Mouse (Mus musculus): Measurements from ENCODE around the gene Slc9a5. TPM values are rescaled to one million over a fixed set of nuclear protein-coding genes. Genes with fewer than 3 reads are reported as not detected.

Slc9a5 gene
- polyA plus RNA-seq, 1 experiment from 2014 or later: 0.29 TPM

DNA sequence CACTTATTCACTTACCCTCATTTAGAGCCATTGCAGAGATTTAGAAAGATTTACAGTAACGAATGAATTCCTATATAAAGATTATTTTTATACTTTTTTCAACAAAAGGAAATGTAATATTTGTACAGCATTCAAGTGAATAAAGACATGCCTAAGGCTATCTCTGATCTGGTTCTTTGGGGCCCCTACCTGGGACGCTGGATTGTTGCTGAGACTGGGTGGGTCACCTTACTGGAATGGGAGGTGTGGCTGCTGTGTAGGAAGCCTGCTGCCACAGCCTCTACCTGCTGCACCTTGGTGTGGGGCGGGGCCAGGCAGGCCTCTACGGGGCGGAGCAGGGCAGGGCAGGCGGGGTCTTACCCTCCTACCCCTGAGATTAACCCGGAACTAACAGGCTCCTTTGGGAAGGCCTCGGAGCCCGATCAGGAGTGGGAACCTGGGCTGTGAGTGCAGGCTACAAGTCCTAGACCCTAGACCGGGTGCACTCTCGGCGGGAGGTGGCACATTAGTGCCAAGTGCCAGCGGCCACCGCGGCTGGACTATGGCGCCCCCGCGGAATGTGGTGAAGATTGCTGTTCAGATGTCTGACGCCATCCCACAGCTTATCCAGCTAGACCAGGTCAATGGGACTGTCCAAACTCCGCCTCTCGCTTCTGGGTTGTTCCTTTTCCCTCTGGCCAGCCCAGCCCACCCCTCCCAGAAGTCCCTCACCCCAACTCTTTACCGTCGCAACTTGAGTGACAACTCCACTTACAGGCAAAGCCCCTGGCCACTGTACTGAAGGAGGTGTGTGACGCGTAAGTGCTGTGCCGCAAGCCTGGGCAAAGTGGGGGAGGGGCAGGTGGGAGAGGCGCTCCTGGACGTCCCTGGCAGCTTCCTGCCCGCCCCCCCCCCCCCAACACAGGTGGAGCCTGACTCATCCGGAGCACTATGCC, 43.2 kb upstream of the Slc9a5 start, which contains the start of gene Elmo3:
Elmo3 (plus strand) TSS at position 391 of the 935 bp plus-strand sequence.
- H3K27ac ChIP-seq (replicated peaks): peak within 1 kb of the TSS; percentile 92
- ATAC-seq (ENCODE audit: low FRiP score, low TSS enrichment): peak; percentile 94
- H3K4me3 ChIP-seq (ENCODE audit: low read depth, low read length): peak within 1 kb of the TSS; percentile 47
- H3K9me3 ChIP-seq (ENCODE audit: control insufficient read depth, low read length): no peaks in the 10 kb centered on the region
- 4% methylated on average over 29 of the region's 30 CpGs for WGBS
- peak within 1 kb of the TSS; percentile 67 for H3K9ac ChIP-seq (ENCODE audit: low read length)
- no peaks in the 10 kb centered on the region for H3K27me3 ChIP-seq (ENCODE audit: control insufficient read depth, insufficient read depth, low read length)
- TF ChIP-seq CTCF (IDR thresholded peaks at IDR 0.05; ENCODE audit: low read depth): peak; percentile 41
- no peak for TF ChIP-seq EP300 (optimal IDR thresholded peaks at IDR 0.05)
- peak; percentile 96 for DNase-seq (ENCODE audit: low spot score)
- H3K4me2 ChIP-seq (replicated peaks; ENCODE audit: low read depth): peak within 1 kb of the TSS; percentile 74
- H3K36me3 ChIP-seq (ENCODE audit: control insufficient read depth, insufficient read depth, low read length): peaks cover 18% of the 10 kb centered on the region
- H3K4me1 ChIP-seq (replicated peaks; ENCODE audit: control insufficient read depth, insufficient read depth): peaks cover 7% of the 10 kb centered on the region; the same call in 1 of the 2 replicates

DNA sequence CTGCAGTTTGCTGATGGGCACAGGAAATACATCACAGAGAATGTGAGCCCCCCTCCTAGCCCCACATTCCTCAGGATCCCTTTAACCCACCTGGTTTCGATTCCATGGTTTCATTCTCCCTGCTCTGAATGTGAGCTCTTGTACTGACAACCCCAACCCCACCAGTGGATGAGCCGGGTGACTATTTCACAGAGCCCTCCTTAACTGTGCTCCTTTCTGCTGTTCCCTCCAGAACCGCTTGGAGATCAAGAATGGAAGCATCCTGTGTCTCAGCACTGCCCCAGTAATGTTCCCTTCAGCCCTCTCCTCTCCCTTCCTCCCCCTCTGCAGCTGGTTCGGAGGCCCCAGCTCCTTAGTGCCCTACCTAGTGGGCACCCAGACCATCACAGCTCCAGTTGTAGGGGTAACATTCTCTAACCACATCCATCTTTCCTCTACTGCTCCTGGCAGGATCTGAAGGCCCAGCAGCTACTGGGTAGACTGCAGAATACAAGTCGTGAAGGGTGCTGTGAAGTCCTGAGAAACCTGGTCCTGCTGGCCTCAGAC, 42.4 kb upstream of the Slc9a5 start:
- DNase-seq (ENCODE audit: low spot score): no peak
- peak overlapping the region; percentile 47 for H3K4me3 ChIP-seq (ENCODE audit: low read depth, low read length)
- TF ChIP-seq CTCF (IDR thresholded peaks at IDR 0.05; ENCODE audit: low read depth) (peak; percentile 27; the same call in 1 of the 2 replicates), EP300 (optimal IDR thresholded peaks at IDR 0.05) (no peak)
- no peaks in the 10 kb centered on the region for H3K9me3 ChIP-seq (ENCODE audit: control insufficient read depth, low read length)
- H3K4me2 ChIP-seq (replicated peaks; ENCODE audit: low read depth): peak overlapping the region; percentile 74
- peak overlapping the region; percentile 67 for H3K9ac ChIP-seq (ENCODE audit: low read length)
- H3K4me1 ChIP-seq (replicated peaks; ENCODE audit: control insufficient read depth, insufficient read depth): peaks cover 7% of the 10 kb centered on the region; the same call in 1 of the 2 replicates
- peak overlapping the region; percentile 92 for H3K27ac ChIP-seq (replicated peaks)
- H3K36me3 ChIP-seq (ENCODE audit: control insufficient read depth, insufficient read depth, low read length): peaks cover 15% of the 10 kb centered on the region
- WGBS: 28% methylated on average over 5 of the region's 5 CpGs
- no peaks in the 10 kb centered on the region for H3K27me3 ChIP-seq (ENCODE audit: control insufficient read depth, insufficient read depth, low read length)
- ATAC-seq (ENCODE audit: low FRiP score, low TSS enrichment): peak; percentile 13

DNA sequence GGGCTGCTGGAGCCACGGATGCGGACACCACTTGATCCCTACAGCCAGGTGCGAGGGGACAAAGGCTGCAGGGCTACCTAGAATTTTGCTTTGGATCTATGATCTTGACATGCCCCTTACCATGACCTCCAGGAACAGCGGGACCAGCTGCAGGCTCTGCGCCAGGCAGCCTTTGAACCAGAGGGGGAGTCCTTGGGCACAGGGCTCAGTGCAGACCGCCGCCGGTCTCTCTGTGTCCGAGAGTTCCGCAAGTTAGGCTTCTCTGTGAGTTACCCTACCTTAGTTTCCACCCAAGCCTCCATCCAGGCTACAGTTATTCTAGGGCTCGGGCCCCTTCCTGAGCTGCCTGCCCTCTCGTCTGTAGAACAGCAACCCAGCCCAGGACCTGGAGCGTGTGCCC, 41.0 kb upstream of the Slc9a5 start:
- H3K9me3 ChIP-seq (ENCODE audit: control insufficient read depth, low read length): no peaks in the 10 kb centered on the region
- no peak for ATAC-seq (ENCODE audit: low FRiP score, low TSS enrichment)
- peaks cover 7% of the 10 kb centered on the region; the same call in 1 of the 2 replicates for H3K4me1 ChIP-seq (replicated peaks; ENCODE audit: control insufficient read depth, insufficient read depth)
- no peak for TF ChIP-seq CTCF (IDR thresholded peaks at IDR 0.05; ENCODE audit: low read depth)
- no peak for TF ChIP-seq EP300 (optimal IDR thresholded peaks at IDR 0.05)
- H3K36me3 ChIP-seq (ENCODE audit: control insufficient read depth, insufficient read depth, low read length): peaks cover 11% of the 10 kb centered on the region
- no peak overlapping the region for H3K27ac ChIP-seq (replicated peaks)
- no peak overlapping the region for H3K4me3 ChIP-seq (ENCODE audit: low read depth, low read length)
- no peak for DNase-seq (ENCODE audit: low spot score)
- no peaks in the 10 kb centered on the region for H3K27me3 ChIP-seq (ENCODE audit: control insufficient read depth, insufficient read depth, low read length)
- WGBS: 95% methylated on average over 13 of the region's 13 CpGs
- no peak overlapping the region for H3K9ac ChIP-seq (ENCODE audit: low read length)
- no peak overlapping the region for H3K4me2 ChIP-seq (replicated peaks; ENCODE audit: low read depth)

DNA sequence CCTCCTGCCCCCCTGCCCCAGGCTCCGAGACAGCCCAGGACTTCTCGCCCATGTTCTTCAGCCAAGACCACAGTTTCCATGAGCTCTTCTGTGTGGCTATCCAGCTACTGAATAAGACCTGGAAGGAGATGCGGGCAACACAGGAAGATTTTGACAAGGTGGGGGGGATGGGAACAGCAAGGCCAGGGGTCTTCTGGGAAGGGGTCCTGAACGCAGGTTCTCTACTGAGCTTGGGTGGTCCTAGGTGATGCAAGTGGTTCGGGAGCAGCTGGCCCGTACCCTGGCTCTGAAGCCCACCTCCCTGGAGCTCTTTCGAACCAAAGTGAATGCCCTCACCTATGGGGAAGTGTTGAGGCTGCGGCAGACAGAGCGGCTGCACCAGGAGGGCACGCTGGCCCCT, 40.2 kb upstream of the Slc9a5 start:
- Histone ChIP-seq H3K4me2 (replicated peaks; ENCODE audit: low read depth) (no peak overlapping the region), H3K27ac (replicated peaks) (no peak overlapping the region), H3K4me1 (replicated peaks; ENCODE audit: control insufficient read depth, insufficient read depth) (peaks cover 7% of the 10 kb centered on the region; the same call in 1 of the 2 replicates), H3K36me3 (ENCODE audit: control insufficient read depth, insufficient read depth, low read length) (peaks cover 12% of the 10 kb centered on the region), H3K9ac (ENCODE audit: low read length) (no peak overlapping the region), H3K4me3 (ENCODE audit: low read depth, low read length) (no peak overlapping the region), H3K27me3 (ENCODE audit: control insufficient read depth, insufficient read depth, low read length) (no peaks in the 10 kb centered on the region), H3K9me3 (ENCODE audit: control insufficient read depth, low read length) (no peaks in the 10 kb centered on the region)
- DNase-seq (ENCODE audit: low spot score): no peak
- no peak for TF ChIP-seq CTCF (IDR thresholded peaks at IDR 0.05; ENCODE audit: low read depth)
- no peak for TF ChIP-seq EP300 (optimal IDR thresholded peaks at IDR 0.05)
- WGBS: 93% methylated on average over 10 of the region's 10 CpGs
- ATAC-seq (ENCODE audit: low FRiP score, low TSS enrichment): no peak

DNA sequence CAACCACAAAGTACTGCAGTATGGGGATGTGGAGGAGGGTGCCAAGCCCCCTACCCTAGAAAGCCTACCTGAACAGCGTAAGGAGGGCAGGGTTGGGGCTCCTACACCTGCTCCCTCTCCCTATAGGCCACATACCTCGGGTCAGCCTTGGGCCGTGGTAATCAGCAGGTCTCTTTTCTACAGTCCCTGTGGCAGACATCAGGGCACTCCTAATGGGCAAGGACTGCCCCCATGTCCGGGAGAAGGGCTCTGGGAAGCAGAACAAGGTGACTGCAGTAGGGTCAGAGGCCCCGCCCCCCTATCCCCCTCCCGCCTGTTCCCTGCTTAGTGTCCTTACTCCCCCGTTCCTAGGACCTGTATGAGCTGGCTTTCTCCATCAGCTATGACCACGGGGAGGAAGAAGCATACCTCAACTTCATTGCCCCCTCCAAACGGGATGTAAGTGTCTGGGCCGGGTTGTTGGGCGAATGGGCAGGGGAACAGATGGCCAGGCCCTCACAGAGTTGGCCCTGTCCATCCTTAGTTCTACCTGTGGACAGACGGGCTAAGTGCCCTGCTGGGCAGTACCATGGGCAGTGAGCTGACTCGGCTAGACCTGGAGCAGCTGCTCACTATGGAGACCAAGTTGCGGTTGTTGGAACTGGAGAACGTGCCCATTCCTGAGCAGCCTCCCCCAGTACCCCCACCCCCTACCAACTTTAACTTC, 39.3 kb upstream of the Slc9a5 start:
- H3K9me3 ChIP-seq (ENCODE audit: control insufficient read depth, low read length): no peaks in the 10 kb centered on the region
- peaks cover 7% of the 10 kb centered on the region; the same call in 1 of the 2 replicates for H3K4me1 ChIP-seq (replicated peaks; ENCODE audit: control insufficient read depth, insufficient read depth)
- TF ChIP-seq EP300 (optimal IDR thresholded peaks at IDR 0.05) (no peak), CTCF (IDR thresholded peaks at IDR 0.05; ENCODE audit: low read depth) (no peak)
- no peak overlapping the region for H3K27ac ChIP-seq (replicated peaks)
- 87% methylated on average over 15 of the region's 15 CpGs for WGBS
- ATAC-seq (ENCODE audit: low FRiP score, low TSS enrichment) (no peak), DNase-seq (ENCODE audit: low spot score) (no peak)
- no peaks in the 10 kb centered on the region for H3K27me3 ChIP-seq (ENCODE audit: control insufficient read depth, insufficient read depth, low read length)
- no peak overlapping the region for H3K4me3 ChIP-seq (ENCODE audit: low read depth, low read length)
- H3K9ac ChIP-seq (ENCODE audit: low read length): no peak overlapping the region
- H3K4me2 ChIP-seq (replicated peaks; ENCODE audit: low read depth): no peak overlapping the region
- peaks cover 9% of the 10 kb centered on the region for H3K36me3 ChIP-seq (ENCODE audit: control insufficient read depth, insufficient read depth, low read length)

All from stomach, postnatal 0 days (tissue).